Mouse (Mus musculus) kidney, postnatal 4 days (tissue): ENCODE data around the gene Cbx4.
A peak's percentile ranks its signal among the peaks of the same experiment; 100 is the strongest.

Experiments
- DNase-seq, 2 experiments: peaks; one replicate each; pipeline ENCODE4 v3.0.0; 2021; ENCODE audit warnings: mixed read lengths in 2 of 2

The Cbx4 gene

GRCm38 (mm10) chr11:119056301-119057211 is 29.5 kb downstream of the Cbx4 start:
- DNase-seq, result peak; percentile 69 to 80

DNA sequence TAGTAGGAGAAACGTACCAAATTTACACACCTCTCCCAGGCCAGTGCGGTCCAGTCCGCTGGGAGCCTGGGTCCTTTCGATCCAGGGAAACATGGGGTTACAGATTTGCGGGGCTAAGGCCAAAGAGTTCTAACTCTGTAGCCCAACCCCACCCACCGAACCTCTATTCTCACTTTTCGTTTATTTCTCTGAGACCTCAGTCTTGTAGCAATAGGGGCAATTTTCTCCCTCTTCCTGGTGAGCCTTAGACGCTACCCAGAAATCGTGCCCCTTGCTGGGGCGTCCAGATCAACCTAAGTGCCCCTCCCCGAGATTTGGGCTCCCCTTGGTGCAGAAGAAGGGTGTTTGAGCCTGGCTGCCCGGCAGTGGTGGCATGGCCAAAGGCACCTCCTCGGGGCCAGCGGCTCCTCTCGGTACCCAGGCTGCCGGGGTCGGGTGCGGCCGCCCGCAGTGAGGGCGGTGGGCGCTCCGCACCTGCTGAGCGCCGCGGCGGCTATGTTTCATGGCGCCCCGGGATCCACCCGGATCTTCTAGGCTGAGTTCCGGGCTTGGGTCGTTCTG is 30.4 kb downstream of the Cbx4 start:
- DNase-seq, result peak; percentile 26 to 41

DNA sequence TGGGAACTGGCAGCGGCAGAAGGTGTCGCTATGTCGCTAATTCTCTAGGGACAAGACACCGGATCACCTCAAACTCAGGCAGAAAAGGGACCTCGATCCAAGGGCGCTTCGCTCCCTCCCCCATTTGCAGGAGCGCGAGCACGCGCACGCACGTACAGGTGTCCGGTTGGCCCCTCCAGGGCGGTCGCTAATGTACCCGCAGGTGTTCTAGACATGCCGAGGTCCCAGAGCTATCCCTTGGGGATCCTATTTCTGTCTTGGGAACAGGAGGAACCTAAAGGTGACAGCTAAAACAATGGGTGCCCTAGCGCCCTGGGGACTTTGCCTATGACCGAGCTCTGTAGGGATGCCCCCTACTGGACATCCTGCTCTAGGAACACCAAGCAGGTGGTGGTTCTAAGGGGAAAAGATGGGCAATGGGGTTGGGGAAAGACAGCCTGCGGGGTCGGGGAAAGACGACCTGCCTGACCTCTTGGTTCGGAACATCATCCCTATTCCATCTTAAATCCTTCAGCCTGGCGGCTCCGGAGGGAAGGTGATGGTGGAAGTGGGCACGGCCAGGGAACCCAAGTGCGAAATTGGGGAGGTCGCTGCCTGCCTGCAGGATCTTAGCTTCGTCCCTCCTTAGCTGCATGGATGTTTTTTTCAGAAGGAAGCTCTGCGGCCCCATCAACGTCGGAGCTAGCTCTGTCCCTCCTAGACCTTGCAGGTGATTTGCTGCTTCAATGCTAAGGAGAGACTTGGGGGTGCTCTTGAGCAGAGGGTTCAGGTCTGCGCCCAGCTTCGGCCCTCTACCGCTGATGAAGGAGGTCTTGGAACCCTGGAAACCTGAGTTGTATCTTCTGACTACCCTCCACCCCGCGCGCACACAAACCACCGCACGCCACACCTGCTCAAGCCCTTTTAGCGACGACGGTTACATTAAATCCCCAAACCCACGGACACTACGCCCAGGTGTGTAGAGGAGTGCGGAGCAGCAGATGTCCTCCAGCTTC is 31.4 kb downstream of the Cbx4 start:
- DNase-seq, result peak; percentile 42 to 66

DNA sequence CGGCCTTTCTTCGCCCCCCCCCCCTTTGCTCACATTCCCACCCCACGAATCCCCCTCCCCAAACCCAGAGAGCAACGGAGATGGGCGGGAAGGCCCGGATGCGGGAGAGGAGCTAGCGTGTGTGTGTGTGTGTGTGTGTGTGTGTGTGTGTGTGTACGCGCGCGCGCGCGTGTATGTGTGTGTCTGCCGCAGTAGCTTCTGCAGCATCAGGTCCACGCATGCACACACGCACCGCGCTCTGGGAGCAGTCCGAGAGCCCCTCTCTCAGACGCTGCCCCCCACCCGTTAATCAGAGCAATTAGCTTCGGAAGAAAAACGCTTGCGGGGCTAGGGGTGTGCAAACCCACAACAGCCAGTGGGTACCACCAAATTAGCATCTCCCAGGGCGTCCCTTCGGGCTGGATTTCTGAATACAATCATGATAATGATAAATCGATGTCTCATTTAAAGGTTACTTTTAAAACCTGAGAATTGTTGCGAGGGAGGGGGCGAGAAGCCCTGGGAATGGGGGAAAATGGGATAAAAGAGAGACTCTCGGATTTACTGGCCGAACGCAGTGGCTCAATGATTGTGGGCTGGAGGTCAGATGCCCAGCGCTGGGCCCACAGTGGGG is 32.2 kb downstream of the Cbx4 start:
- peak; percentile 18 to 39 for DNase-seq

DNA sequence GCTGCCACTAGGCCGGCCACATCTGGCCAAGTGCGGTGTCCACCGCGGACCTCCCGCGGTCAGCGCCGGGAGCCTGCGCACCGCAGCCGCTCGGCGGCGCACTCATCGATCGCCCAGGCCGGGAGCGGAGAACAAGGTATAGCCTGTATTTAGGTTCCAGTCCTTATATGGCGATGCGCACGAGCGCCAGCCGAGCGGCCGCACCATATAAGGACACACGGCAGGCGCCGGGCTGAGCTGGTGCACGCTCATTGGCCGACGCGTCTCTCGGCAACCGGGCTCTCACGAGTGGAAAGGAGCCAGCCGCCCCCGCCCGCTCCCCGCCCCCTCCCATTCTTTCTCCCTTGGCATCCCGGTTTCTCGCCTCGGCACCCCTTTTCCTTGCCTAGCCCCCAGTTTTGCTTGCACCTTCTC is 32.8 kb downstream of the Cbx4 start:
- DNase-seq, result peak; percentile 82 to 89

GRCm38 (mm10) chr11:119052661-119053256 is 33.3 kb downstream of the Cbx4 start:
- peak; percentile 62 to 75 for DNase-seq

- DNase-seq, result peak; percentile 39 to 67
Observed at GRCm38 (mm10) chr11:119051927-119052660, 33.9 kb downstream of the Cbx4 start.

- DNase-seq, result no peak
Observed at GRCm38 (mm10) chr11:119051426-119051825, 34.6 kb downstream of the Cbx4 start.

DNA sequence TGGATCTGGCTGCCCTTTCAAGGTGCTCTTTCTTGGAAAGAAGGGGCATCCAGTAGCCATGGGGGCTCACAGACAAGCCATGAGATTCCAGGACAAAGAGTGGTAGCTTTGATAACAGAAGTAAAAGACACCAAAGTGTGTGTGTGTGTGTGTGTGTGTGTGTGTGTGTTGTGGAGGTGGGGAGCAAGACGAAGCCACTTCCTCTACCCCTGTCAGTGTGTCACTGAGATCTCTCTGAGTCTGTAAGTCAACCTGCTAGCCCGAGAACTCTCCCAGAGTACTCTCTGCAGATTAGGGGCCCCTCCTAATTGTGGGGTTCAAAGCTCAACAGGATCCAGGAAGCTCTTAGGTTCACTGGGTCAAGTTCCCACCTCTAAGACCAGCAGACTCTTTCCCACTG is 35.7 kb downstream of the Cbx4 start:
- DNase-seq, result no peak

- DNase-seq, result no peak
Observed at GRCm38 (mm10) chr11:119048133-119048510, 37.9 kb downstream of the Cbx4 start.

GRCm38 (mm10) chr11:119047261-119048132 is 38.5 kb downstream of the Cbx4 start:
- peak; percentile 63 to 72 for DNase-seq

- DNase-seq, result peak; percentile 75 to 80
Observed at GRCm38 (mm10) chr11:119046601-119047245, 39.3 kb downstream of the Cbx4 start.

DNA sequence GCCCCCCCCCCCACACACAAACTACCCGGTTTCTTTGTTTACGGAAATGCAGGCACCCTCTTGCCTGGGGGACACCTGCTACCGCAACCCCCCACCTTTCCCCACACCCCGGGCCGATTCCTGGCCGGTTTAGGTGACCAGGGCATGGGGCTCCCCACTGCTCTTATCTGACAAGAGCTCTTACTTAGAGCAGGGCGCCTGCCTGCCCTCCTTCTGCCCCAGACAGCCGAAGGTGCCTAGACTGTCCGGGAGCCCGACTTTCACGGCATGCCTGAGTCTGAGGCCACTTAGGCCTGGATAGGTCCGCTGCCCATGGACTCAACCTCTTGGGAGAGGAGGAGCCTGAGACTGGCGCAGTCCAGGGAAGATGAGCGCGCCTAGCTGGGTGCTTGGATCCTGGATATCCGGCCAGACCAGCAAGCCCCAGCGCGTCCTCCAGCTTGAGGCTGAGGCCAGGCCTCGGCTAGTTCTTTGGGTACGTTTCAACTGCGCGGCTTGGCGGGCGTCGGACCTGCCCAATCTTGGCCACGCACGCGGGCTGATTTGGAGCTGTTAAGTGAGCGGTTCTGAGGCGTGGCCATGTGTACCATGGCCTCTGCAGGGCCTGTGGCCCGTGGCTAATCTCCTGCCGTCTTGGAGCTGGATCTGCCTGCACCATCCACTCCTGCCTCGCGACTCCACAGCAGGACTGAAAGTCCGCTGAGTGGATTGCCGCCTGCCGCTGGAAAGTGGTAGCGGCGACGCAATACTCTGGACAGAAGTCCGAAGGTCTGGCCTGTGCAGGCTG is 41.3 kb downstream of the Cbx4 start:
- DNase-seq, result peak; percentile 74 to 84

GRCm38 (mm10) chr11:119043761-119044550 is 42.1 kb downstream of the Cbx4 start:
- DNase-seq, result peak; percentile 33 to 49

DNA sequence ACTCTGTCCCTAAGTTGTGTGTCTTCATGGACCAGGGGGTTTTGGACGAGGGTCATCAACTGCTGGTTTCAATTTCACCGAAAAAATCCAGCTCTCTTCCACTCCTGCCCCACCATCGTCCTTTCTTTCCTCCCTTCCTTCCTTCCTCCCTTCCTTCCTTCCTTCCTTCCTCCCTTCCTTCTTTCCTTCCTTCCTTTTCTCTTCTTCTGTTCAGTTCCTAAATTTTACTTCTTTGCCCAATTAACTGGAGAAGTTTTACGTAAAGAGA is 42.8 kb downstream of the Cbx4 start:
- no peak for DNase-seq

DNA sequence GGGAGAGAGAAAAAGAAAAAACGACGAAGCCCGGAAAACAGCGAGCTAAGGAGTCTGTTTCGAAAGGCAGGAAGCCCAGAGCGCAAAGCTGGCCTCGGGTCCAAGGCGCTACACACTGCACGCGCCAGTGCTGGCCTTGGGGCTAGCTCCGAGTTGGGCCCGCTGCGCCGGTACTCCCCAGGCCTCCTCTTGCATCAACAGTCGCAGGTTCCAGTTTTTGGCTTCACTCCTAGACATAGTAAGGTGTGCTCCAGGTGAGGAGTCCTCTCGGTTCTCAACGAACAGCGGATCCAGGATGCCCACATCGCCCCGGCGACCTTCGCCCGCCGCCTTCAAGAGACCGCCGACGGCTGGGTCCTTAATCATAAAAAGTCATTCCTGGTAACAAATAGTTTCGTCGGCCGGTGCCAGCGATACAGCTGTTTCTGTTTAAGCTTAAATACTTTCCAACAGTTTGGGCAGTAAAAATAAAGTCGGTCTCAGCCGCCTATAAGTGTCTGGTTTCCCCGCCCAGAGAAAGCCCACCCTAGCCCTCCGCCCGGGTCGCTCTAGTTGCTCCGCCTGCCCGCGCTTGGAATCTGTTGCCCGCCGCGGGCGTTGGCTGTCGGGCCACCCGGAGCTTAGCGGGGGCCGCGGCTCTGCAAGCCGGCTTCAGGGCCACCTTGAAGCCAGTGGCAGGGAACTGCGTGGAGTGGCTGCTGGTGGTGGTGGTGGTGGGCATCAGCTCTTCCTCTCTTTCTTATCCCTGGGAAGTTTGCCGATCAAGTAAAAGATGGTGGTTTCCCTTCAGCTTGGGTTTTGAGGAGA is 43.4 kb downstream of the Cbx4 start:
- peak; percentile 44 to 57 for DNase-seq

- DNase-seq, result peak in 1 of 2 experiments; percentile 36
Observed at GRCm38 (mm10) chr11:119041750-119042465, 44.1 kb downstream of the Cbx4 start.
